Mouse (Mus musculus): ENCODE measurements around the gene Cgnl1.

Gene Cgnl1

DNA sequence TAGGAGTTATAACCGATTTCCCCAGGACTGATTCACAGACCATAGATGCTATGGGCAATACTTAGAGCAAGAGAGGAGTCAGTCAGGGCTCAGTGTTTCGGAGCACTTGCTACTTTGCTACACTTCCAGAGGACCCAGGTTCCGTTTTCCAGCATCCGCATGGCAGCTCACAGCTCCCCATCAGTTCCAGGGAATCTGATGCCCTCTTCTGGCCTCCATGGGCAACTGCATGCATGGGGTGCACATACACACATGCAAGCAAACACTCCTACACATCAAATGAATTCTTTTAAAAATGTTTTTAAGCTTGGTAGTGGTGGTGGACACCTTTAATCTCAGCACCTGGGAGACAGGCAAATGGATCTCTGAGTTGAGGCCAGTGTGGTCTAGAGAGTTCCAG lies 98.9 kb downstream of the Cgnl1 start:
- no peak for DNase-seq (ENCODE audit: low read depth)

DNA sequence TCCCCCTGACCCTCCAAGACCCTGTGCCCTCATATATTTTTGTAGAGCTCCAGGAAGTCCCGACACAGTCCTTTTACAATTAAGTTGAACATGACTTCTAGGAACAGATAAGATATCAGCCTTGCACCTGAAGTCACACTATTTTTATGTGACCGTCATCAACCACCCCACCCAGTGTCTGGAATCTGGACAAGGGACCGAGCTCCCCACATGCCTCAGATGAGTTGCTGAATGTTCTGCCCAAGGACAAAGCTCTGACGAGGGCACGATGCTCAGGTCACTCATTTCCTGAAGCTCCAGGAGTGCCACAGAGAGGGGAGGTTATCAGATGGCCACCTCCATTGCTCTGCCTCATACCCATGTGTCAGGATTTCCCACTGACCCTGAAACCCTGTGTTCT lies 100.7 kb downstream of the Cgnl1 start:
- no peak for DNase-seq (ENCODE audit: low read depth)

- no peak for DNase-seq (ENCODE audit: low read depth)
Observed at GRCm38 (mm10) chr9:71667616-71668015, 103.8 kb downstream of the Cgnl1 start.

- DNase-seq (ENCODE audit: low read depth) = no peak
Observed at GRCm38 (mm10) chr9:71666432-71666831, 105.0 kb downstream of the Cgnl1 start.

GRCm38 (mm10) chr9:71665493-71665892 lies 105.9 kb downstream of the Cgnl1 start:
- no peak for DNase-seq (ENCODE audit: low read depth)

DNA sequence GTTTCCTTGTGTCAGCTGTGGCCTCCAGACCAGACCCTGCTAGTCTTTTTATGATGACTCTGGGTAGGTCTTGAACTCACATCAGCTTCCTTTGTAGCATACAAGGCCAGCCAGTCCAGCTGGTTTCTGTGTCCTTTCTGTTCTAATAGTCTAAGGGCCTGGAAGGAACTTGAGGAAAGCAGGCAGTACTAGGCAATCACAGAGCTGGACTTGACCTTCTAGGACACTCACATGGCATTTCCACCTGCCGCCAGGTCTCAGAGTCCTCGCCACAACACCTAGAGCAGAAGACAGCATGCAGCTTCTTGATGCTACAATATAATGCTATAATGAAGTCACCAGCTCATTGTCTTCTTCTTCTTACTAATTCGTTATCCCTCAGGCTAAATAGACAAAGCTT lies 106.5 kb downstream of the Cgnl1 start:
- DNase-seq (ENCODE audit: low read depth) = no peak

GRCm38 (mm10) chr9:71663421-71664217 lies 107.8 kb downstream of the Cgnl1 start:
- no peak for DNase-seq (ENCODE audit: low read depth)

DNA sequence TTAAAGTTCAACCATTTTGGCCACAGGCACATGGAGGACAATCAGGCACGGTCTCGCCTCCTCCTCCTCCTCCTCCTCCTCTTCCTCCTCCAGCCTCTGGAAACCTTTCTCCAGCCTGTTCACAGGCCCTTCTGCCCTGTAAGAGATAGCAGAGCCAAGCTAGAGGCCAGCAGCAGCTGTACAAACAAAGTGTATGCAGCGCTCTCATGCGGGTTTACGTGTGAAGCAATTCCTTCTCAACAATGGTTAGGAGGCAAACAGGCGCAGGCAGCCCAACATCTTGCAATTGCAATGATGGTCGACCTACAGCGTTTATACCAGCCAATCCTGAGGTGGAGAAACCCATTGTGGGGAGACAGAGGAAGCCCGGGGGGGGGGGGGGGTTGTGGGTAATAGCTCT lies 110.9 kb downstream of the Cgnl1 start:
- DNase-seq (ENCODE audit: low read depth) = no peak

DNA sequence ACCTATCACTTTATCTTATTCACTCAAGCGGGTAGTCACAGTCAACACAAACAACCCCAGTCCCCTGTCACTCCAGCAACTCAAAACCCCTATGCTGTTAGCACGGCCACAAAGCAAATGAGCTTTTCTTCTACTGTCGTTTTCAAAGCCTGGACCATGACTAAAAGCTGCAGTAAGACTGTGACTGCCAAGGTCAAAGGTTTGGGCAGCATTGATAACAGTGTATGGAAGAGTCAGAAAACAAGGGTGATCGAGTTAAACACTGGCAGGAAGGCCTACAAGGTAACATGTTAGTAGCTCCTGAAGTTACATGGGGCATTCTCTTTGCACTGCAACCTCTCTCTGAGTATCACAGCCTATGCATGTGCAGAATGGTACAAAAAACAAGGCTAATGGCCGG lies 111.7 kb downstream of the Cgnl1 start:
- no peak for DNase-seq (ENCODE audit: low read depth)

DNA sequence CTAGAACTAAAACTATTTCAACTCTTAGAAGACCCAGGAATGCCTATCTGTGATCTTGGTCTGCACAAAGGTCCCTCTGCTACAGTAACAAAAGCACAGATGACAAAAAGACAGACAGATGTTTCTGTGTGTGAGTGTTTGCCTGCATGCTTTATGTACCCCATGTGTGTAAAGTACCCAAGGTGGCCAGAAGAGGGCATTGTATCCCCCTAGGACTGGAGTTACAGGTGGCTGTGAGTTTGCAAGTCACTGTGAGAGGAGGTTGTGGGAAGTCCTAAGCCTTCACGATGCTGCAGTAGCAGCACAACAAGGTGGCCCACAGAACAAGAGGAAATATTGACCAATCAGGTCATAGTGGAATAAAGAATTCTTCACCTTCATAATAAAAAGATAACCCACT lies 114.2 kb downstream of the Cgnl1 start:
- no peak for DNase-seq (ENCODE audit: low read depth)

DNA sequence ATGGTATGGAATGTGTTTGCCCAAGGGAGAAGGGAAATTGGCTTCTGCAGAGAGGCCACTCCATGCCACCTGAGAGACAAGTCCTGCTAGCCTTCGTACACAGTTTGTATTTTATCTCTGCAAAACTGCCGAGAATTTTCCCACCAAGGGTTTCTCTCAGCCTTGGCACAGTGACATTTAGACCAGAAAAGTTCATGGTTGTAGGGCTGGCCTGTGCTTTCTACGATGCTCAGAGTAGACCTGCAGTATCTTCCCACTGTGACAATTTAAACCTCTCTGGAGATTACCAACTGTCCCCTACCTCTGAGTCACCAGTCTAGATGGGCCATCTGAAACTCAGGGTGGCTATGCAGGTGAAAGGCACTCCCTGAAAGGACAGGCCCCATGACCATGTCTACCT lies 116.5 kb downstream of the Cgnl1 start:
- DNase-seq (ENCODE audit: low read depth) = no peak

DNA sequence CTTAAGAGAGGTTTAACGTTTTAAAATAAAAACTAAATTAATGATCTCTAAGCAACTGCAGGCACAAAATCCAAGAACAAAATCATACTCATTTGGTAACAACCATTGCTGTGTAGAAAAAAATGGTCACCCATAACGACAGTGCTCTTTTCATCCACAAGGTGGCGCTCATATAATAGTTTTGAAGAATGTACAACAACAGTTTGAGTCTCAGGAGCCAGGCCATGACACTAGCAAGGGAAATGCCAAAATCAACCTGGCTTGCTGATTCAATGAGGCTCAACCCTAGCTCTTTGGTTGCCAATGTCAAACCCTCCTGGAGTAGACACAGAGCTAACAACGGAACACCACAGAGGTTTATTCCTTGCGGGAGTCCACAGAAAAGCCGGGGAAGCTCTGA lies 125.3 kb downstream of the Cgnl1 start:
- DNase-seq (ENCODE audit: low read depth) = peak; percentile 70

GRCm38 (mm10) chr9:71643611-71644010 lies 127.8 kb downstream of the Cgnl1 start:
- DNase-seq (ENCODE audit: low read depth) = peak; percentile 9

GRCm38 (mm10) chr9:71642270-71642669 lies 129.1 kb downstream of the Cgnl1 start:
- DNase-seq (ENCODE audit: low read depth) = no peak

GRCm38 (mm10) chr9:71640361-71640927 lies 131.0 kb downstream of the Cgnl1 start:
- DNase-seq (ENCODE audit: low read depth) = no peak

GRCm38 (mm10) chr9:71638198-71638597 lies 133.2 kb downstream of the Cgnl1 start:
- DNase-seq (ENCODE audit: low read depth) = no peak

DNA sequence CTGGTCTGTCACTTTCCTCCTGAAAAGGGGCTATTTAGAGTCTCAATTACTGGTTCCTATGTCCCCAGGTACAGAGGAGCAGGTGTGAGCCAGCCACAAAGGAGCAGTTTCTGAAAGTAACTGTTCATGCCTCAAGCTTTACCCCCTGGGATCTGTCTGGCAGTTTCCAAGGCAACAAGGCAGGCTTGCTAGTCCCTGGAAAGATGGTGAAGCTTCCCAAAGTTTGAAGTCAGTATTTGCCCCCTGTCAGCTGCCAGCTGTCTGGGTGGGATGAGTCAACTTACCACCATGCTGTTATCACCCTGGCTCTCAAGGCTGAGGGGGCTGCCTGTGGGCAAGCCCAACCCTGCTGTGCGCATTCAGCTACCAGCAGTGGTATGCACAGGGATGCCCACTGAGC lies 134.5 kb downstream of the Cgnl1 start:
- DNase-seq (ENCODE audit: low read depth) = no peak

DNA sequence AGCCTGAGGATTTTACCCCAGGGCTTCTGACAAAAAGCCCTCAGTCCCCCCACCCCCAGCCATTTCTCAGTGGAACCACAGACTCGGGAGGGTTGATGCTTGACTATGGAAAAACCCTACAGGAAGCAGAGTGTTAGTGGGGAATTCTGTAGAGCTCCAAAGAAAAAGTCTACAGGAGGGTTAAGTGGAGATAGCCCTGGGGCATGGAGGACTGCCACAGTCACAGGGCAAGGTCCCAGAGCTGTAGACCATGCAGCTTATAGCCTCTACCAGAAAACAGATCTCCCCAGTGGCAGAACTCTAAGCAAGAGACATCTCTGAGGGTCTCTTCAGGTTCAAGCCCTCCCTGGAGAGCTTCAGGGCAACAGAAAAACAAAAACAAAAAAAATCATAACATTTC lies 135.8 kb downstream of the Cgnl1 start:
- DNase-seq (ENCODE audit: low read depth) = no peak

DNA sequence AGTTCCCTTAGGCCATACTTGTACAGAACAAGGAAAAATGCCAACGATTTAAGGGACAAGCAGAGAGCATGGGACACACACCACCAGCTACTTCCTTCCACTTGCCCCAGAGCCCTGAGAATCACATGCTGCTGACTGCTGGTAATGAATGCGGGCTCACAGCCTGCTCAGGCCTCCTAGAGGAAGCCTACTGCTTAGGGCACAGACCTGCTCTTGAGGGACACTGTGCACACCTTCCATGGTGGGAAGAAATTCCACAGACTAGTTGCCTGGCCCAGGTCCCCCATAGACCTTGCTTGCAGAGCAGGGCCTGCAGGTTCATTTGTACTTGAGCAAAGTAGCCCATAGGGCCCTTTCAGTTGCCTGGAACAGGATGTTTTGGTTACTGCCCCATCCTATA lies 136.5 kb downstream of the Cgnl1 start:
- no peak for DNase-seq (ENCODE audit: low read depth)

GRCm38 (mm10) chr9:71628921-71629320 lies 142.5 kb downstream of the Cgnl1 start:
- no peak for DNase-seq (ENCODE audit: low read depth)

DNA sequence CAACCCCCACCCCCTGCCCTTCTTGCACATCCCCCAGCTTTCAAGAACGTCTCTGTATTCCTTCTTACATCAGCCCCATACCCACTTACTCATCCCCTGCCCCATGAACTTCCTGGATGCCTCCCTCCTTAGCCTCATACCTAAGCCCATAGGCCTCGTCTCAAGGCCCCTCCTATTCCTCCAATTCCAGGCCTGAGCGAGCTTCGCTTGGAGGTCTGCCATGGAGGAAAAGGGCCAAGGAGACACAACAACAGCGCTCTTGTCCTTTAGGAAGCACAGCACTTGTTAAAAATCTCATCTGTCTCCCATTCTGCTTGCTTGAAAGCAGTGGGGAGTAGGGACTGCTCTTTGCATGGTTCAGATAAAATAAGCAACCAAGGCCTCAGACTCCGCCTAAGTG lies 143.1 kb downstream of the Cgnl1 start:
- no peak for DNase-seq (ENCODE audit: low read depth)

GRCm38 (mm10) chr9:71625961-71626360 lies 145.4 kb downstream of the Cgnl1 start:
- no peak for DNase-seq (ENCODE audit: low read depth)

GRCm38 (mm10) chr9:71624793-71625495 lies 146.5 kb downstream of the Cgnl1 start:
- peak; percentile 64 for DNase-seq (ENCODE audit: low read depth)

All from induced T-regulatory cell, adult 2 months (primary cell).